Mouse (Mus musculus): ENCODE data around the gene Nars2.

The Nars2 gene

GRCm38 (mm10) chr7:96971027-96971996, 20.0 kb downstream of the Nars2 start:
- DNase-seq (ENCODE audit: low read depth, low spot score) = no peak

- DNase-seq (ENCODE audit: low read depth, low spot score) = no peak
Measured at GRCm38 (mm10) chr7:96972138-96972904, 21.0 kb downstream of the Nars2 start.

GRCm38 (mm10) chr7:96975914-96976313, 24.6 kb downstream of the Nars2 start:
- no peak for DNase-seq (ENCODE audit: low read depth, low spot score)

GRCm38 (mm10) chr7:96977209-96977608, 25.9 kb downstream of the Nars2 start:
- no peak for DNase-seq (ENCODE audit: low read depth, low spot score)

DNA sequence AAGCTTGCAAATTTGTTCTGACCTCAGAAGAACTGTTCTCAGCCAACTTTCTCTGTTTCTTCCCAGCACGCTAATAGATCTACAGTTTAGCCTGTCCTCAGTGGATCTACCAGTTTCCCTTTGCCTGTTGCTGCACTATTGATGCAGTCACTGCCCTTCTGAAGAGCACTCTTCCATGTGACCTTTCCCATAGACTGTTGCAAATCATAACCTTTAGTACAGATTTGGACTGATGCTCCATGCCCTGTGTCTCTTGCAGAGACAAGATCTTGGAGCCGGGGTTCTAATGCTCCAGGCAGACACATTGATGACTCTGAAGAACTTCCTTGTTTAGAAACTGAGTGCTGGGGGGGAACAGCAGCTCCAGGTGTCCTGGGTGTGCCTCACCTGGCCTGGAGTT, 30.1 kb downstream of the Nars2 start:
- DNase-seq (ENCODE audit: low read depth, low spot score) = no peak

DNA sequence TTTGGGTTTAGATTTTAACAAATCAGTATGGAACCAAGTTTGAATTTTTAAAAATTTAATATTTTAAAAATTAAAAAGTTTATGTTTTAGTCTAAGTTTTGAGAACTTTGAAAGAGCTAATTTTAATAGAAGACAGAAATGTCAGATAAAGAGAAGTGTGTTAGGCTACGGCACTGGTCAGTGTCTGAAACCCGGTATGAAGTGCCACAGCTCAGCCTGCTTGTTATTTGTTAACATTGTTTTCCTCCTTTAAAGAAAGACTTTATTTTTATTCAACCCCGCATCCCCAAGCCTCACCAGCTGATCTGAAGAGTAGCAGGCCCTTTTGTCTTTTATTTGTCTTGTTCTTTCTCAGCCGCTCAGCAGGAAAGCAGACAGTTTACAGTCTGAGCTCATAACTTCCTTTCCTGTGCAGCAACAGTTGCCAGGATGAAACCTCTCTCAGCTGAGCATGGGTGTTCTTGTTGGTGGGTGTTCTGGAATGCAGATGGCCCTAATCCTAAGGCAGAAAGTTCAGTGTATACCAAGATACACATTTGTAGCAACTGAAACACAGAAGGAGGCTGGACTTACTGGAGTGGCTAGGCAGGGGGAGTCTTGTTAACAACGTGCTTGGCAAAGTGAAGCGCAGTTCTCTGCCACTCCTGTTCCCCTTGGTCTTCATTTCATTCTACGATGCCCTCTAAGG, 32.5 kb downstream of the Nars2 start:
- no peak for DNase-seq (ENCODE audit: low read depth, low spot score)

DNA sequence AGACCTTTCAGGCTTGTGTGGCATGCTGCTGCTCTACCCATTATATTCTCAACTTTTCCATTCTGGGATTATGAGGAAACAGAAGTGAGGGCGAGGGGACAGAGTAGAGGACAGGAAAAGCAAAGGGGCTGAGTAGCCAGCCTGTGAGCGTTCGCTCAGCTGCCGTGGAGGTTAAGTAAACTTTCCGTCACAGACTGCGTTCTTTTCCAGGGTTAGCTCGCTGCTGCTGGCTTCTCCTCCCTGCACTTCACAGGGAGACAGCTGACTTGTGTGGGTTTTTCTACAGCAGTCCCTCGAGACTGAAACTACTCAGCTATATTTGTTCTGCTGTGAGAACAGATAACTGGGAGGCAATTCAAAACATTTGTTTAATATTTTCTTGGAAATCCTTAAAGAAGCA, 34.5 kb downstream of the Nars2 start:
- DNase-seq (ENCODE audit: low read depth, low spot score) = no peak

- no peak for DNase-seq (ENCODE audit: low read depth, low spot score)
Measured at GRCm38 (mm10) chr7:96986795-96987445, 35.6 kb downstream of the Nars2 start.

GRCm38 (mm10) chr7:96987676-96988075, 36.4 kb downstream of the Nars2 start:
- no peak for DNase-seq (ENCODE audit: low read depth, low spot score)

DNA sequence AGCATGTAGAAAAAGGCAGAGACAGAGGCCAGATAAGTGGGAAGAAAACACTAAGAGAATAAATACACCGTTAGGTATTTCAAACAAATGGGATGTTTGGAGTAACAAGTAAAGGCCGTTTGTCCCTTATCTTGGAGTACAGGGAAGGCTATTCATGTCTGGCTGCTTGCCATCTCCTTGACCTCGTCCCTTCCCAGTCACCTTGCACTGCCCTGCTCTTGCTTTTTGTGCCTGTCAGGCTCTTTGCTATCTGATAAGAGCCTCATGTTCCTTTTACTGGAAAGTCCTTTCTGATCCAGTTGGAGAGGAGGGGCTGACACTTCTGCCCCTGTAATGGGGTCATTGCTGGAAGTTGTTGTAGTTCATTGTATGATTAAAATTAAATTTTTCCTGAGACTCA, 61.7 kb downstream of the Nars2 start:
- DNase-seq (ENCODE audit: low read depth, low spot score) = no peak

DNA sequence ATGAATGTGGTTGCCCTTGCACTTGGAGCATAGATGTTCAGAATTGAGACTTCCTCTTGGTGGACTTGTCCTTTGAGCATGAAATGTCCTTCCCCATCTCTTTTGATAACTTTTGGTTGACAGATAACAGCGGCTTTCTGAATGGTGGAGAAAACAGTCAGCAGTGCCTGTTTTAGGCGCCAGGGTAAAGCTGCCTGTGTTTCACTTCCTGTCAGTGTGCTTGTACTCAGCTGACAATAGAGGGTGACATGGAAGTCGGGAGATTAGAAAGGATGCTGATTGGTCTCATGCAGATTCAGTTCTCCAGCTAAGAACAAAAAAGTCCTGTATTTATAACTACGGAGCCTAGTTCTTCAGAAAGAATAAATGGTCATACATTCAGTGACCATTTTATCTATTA, 66.7 kb downstream of the Nars2 start:
- DNase-seq (ENCODE audit: low read depth, low spot score) = peak; percentile 9

GRCm38 (mm10) chr7:97018418-97018817, 67.1 kb downstream of the Nars2 start:
- DNase-seq (ENCODE audit: low read depth, low spot score) = no peak

DNA sequence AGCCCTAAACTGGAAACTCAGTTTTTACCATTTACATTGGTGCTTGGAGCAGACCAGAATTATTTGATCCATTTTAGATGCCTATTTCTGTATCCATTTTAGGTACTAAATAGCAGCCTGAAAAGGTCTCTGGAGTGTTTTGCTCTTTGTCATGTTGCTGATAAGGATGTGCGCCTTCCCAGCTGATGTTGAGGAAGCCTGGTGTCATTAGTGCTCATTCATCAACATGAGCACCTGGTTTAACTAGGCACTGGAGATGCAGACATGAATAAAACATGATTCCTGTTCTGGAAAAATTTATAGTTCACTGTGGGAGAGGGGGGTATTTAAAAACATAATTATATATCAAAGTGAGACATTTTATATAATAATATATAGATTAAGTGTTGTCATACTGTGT, 68.0 kb downstream of the Nars2 start:
- DNase-seq (ENCODE audit: low read depth, low spot score) = no peak

DNA sequence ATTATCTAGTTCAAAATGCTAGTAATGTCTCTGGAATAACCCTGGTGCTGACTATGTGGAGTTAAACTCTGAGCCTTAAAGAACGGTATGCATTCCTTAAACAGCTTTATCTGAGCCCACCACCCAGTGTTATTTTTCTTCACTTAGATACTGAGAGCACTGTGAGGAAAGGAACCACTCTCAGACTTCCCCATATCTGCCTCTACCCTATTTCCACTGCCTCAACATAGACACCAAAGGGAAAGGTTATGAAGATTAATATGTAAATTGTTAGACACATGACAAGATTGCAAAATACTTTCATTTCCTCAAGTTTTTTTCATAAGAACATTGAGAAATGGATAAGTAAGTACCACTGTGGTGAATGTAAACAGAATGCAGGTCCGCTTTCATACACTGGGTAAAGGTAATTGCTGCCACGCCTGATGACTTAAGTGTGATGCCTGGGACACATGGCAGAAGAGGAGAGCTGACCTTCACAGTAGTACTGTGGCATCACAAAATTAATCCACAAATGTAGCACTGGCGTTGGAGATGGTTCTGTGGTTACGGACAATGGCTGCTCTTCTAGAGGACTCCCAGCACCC, 75.6 kb downstream of the Nars2 start:
- DNase-seq (ENCODE audit: low read depth, low spot score) = no peak

- no peak for DNase-seq (ENCODE audit: low read depth, low spot score)
Measured at GRCm38 (mm10) chr7:97029151-97029550, 77.8 kb downstream of the Nars2 start.

DNA sequence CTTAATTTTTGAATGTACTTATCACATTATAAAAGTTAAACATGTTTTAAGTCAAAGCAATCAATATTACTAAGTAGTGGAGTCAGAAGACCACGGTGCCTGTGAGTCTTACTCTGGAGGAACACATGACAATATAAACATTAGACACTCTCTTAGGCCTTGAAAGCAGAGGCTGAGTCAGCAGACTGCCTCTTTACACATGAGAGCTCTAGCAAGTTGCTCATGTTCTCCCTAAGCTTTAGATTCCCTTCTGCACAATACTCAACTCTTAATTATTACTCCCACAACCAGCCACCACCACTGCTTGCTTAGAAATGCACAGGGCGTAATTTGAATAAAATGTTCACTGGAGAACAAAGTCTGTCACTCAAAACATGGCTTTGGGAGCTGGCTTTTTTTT, 81.1 kb downstream of the Nars2 start:
- no peak for DNase-seq (ENCODE audit: low read depth, low spot score)

DNA sequence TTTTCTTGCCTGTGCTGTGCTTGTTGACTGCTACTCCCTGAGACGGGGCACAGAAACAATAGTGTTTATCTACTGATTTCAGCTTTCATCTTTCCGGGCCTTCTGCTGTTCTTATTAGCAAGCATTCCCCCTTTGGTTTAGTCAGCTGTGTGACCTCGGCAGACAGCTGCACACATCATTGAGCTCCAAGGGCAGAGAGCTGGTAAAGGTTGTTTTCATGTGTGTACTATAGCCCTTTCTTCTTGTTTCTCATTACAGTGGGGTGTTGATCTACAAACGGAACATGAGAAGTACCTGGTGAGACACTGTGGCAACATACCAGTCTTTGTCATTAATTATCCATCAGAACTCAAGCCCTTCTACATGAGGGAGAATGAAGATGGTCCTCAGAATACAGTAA, 88.3 kb downstream of the Nars2 start:
- no peak for DNase-seq (ENCODE audit: low read depth, low spot score)

DNA sequence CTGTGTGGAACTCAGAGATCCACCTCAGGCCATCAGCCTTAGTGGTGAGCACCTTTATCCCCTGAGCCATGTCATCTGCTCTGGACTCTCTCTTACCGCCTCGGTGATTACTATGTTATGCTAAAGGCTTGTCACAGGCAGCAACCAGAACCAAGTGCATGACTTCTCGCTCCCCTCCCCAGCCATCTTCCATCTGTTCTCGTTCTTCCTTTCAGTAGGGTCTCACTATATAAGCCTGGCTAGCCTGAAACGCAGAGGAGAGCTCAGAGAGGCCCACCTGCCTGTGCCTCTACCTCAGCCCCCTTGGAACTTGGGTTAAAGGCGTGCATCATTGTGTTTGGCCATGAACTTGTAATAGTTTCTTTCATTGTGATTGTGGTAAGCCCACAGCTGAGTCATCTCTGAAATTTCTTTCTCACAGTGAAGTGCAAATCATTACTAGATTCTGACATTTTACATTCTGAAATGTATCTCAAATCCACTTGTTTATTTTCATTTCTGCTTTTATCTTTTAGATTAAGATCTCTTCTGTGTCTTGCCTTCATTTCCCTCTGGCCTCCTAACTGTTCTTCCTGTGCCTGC, 90.7 kb downstream of the Nars2 start:
- DNase-seq (ENCODE audit: low read depth, low spot score) = peak; percentile 21

- no peak for DNase-seq (ENCODE audit: low read depth, low spot score)
Measured at GRCm38 (mm10) chr7:97042981-97043380, 91.7 kb downstream of the Nars2 start.

DNA sequence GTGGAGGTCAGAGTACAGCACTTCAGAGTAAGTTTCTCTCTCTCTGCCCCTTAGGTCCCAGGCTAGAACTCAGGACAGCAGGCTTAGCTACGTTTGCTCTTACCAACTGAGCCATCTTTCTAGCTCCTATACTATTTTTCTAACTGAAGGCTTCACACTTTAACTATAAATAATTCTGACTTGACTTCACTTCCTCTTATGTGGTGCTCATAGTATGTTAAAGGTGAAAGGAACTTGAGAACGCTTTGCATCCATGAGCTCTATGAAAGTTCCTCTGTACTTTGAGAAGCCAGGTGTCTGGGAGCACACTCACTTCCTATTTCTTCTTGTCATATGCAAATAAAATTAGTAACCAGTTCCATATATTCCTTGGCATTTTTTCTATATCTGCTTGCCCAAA, 109.7 kb downstream of the Nars2 start:
- DNase-seq (ENCODE audit: low read depth, low spot score) = no peak

- DNase-seq (ENCODE audit: low read depth, low spot score) = no peak
Measured at GRCm38 (mm10) chr7:97071512-97071911, 120.2 kb downstream of the Nars2 start.

Measured in CD4-positive helper T cell, adult 2 months (primary cell).